Mouse (Mus musculus): ENCODE measurements around the gene Ube2d1.

Ube2d1 gene

GRCm38 (mm10) chr10:71223101-71223500 lies 62.0 kb downstream of the Ube2d1 start:
- DNase-seq (ENCODE audit: inconsistent ontology term), result no peak

GRCm38 (mm10) chr10:71222639-71223038 lies 62.4 kb downstream of the Ube2d1 start:
- no peak for DNase-seq (ENCODE audit: inconsistent ontology term)

- peak; percentile 56 for DNase-seq (ENCODE audit: inconsistent ontology term)
Observed at GRCm38 (mm10) chr10:71218228-71218892, 66.7 kb downstream of the Ube2d1 start.

GRCm38 (mm10) chr10:71215996-71216395 lies 69.1 kb downstream of the Ube2d1 start:
- no peak for DNase-seq (ENCODE audit: inconsistent ontology term)

Measured in Muller cell, postnatal 12 days (primary cell).